Mouse (Mus musculus): ENCODE measurements at regions not wholly inside any gene's neighbourhood (a gene's known extent, or its start where the extent isn't known, plus 50 kb on each side); places are given as distances from the start of the nearest gene placed in this dataset.

DNA sequence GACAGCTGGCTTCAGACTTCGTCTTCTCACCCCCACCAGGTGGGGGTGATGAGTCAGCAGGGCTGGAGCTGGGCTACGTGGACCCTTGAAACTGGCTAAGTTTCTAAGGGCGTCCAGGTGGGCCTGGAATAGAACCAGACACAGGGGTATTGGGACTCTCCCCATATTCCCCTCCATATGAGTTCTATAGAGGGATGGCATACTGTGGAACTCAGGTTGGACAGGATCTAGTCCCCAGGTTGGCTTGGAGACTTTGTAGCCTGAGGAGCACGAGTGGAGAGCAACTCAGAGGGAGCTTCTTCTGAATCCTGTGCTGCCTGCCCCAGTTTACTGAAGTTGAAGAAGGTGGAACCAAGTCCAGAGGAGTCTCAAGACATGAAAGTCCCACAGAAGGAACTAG, 1921.6 kb upstream of the Gm8797 start:
- TF ChIP-seq POLR2A (IDR thresholded peaks at IDR 0.05; ENCODE audit: low read depth, low read length) (no peak), CTCF (conservative IDR thresholded peaks at IDR 0.05 in 1 of 2, IDR thresholded peaks at IDR 0.05 in 1 of 2; ENCODE audit: low read depth in 2 of 2, low read length in 2 of 2) (no peak), UBTF (IDR thresholded peaks at IDR 0.05; ENCODE audit: low read depth, low read length) (no peak), POLR2AphosphoS2 (IDR thresholded peaks at IDR 0.05; ENCODE audit: low read depth, low read length) (no peak)

Data from CH12.LX (cell line).